Mouse (Mus musculus) stomach, postnatal 0 days (tissue): ENCODE measurements at regions not wholly inside any gene's neighbourhood (a gene's known extent, or its start where the extent isn't known, plus 50 kb on each side); places are given as distances from the start of the nearest gene placed in this dataset.

Experiments
- CTCF ChIP-seq: IDR thresholded peaks from 2 replicates; pipeline ENCODE4 v1.5.1; 2016; ENCODE audit warnings: antibody characterized with exemption, low read depth, mild to moderate bottlenecking, moderate library complexity
- EP300 ChIP-seq: optimal IDR thresholded peaks from 2 replicates; pipeline ENCODE3; 2016; ENCODE audit warnings: antibody characterized with exemption

DNA sequence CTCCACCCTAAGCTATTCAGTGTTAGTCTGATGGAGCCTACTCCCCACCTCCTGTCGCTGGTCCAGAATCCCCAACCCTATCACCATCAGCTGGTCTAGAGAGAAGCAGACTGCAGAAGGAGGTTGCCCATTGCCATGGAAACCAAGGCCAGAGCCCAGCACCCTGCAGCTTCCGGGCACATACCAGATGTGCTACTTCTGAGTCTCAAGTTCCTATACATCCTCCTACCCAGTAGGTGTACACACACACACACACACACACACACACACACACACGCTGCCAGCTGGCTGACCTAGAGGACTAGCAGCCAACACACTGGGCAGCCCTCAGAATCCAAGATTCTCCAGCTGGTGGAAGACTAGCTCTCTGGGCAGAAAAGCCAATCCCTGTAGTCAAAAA, 68.9 kb upstream of the Disp3 start:
- TF ChIP-seq EP300 (no peak), CTCF (no peak)
